22 mouse cellular contexts compared by ENCODE assay signal in the genomic region with DNA sequence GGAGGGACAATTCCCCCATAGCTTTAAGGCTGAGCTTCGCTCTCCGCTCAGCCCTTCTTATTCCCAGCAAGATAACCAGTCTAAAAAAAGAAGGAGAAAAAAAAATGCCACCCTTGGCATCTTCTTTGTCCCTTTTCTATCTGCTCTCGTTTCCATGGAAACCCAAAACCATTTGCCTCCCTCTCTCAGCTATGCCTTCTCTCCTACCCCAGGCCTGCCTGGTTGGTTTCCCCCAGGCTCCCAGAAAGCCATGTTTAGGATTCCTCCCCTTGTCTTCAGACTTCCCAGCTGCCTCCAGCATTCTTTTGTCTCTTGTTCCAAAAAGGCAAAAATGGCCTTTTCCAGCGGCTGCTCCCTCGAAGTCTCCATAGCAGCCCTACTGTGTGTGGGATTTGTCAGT. TPM values are rescaled to one million over a fixed set of nuclear protein-coding genes. Genes with fewer than 3 reads are reported as not detected.
DNase-seq lines count a peak whose midpoint lies in the region; ATAC-seq lines count a peak whose summit lies in the region.
"Had no signal": no experiment of that assay in that cellular context is flagged by ENCODE, and none has a peak within 500 bp of the region (broad histone marks: within the 10 kb centered on the region; RNA-seq: fewer than 3 reads in every experiment).

No protein-coding gene starts in this region.

- H3K36me3 ChIP-seq in hindbrain, embryonic 16.5 days (ENCODE audit: control insufficient read depth, insufficient read depth, low read length), result no peaks in the 10 kb centered on the region
- no peaks in the 10 kb centered on the region for H3K36me3 ChIP-seq in hindbrain, embryonic 13.5 days
- H3K36me3 ChIP-seq: forebrain, embryonic 10.5 days; heart, embryonic 10.5 days; liver, embryonic 13.5 days; neural tube, embryonic 12.5 days had no signal

- peak; percentile 48; the same call in 1 of the 2 replicates for ATAC-seq in hindbrain, embryonic 16.5 days
- ATAC-seq in hindbrain, embryonic 13.5 days (ENCODE audit: low FRiP score), result no peak
- ATAC-seq in megakaryocyte, adult 5-6 weeks (ENCODE audit: poor library complexity, severe bottlenecking), result no peak
- ATAC-seq: intestine, postnatal 0 days had no signal

- no peaks in the 10 kb centered on the region for H3K9me3 ChIP-seq in hindbrain, embryonic 16.5 days (ENCODE audit: control insufficient read depth, low read length)
- 0 out of 2 replicates have a peak, but pooled peaks cover 7% of the 10 kb centered on the region for H3K9me3 ChIP-seq in hindbrain, embryonic 13.5 days
- H3K9me3 ChIP-seq: heart, embryonic 10.5 days; liver, embryonic 13.5 days; neural tube, embryonic 12.5 days had no signal

- H3K27ac ChIP-seq in hindbrain, embryonic 16.5 days (ENCODE audit: low read depth, low read length), result no peak overlapping the region
- no peak overlapping the region for H3K27ac ChIP-seq in hindbrain, embryonic 13.5 days
- H3K27ac ChIP-seq: forebrain, embryonic 10.5 days; heart, embryonic 10.5 days; liver, embryonic 13.5 days; neural tube, embryonic 12.5 days had no signal

- H3K4me1 ChIP-seq in hindbrain, embryonic 16.5 days (ENCODE audit: control insufficient read depth, insufficient read depth, low read depth, low read length), result no peaks in the 10 kb centered on the region
- H3K4me1 ChIP-seq in hindbrain, embryonic 13.5 days (replicated peaks), result peaks cover 16% of the 10 kb centered on the region; the same call in 1 of the 2 replicates
- H3K4me1 ChIP-seq: heart, embryonic 10.5 days; liver, embryonic 13.5 days; megakaryocyte, embryonic 14.5 days; neural tube, embryonic 12.5 days had no signal

- WGBS in hindbrain, embryonic 16.5 days, result 45% methylated on average over 5 of the region's 5 CpGs
- 53% methylated on average over 5 of the region's 5 CpGs for WGBS in hindbrain, embryonic 13.5 days

- H3K4me2 ChIP-seq in hindbrain, embryonic 16.5 days (ENCODE audit: low read length), result no peak overlapping the region
- H3K4me2 ChIP-seq in hindbrain, embryonic 13.5 days, result no peak overlapping the region
- H3K4me2 ChIP-seq: liver, embryonic 13.5 days; lung, embryonic 14.5 days; neural tube, embryonic 12.5 days had no signal

- DNase-seq in left cerebral cortex, postnatal 14 days (ENCODE audit: low spot score in 2 of 2), result peak; percentile 26 to 60
- no peak for DNase-seq in left cerebral cortex, postnatal 36 days (ENCODE audit: low spot score in 2 of 2)
- peak; percentile 22 for DNase-seq in right cerebral cortex, postnatal 4 days
- DNase-seq in right cerebral cortex, adult 18-20 months, result no peak
- DNase-seq: cerebellum, adult 18-20 months; cerebellum, postnatal 14 days; gastrocnemius, postnatal 10 days; heart, postnatal 4 days; kidney, postnatal 25 days; liver, embryonic 13.5 days; lung, embryonic 14.5 days; spleen, adult 18-20 months; thymus, postnatal 14 days had no signal

- H3K9ac ChIP-seq in hindbrain, embryonic 16.5 days (ENCODE audit: low read depth, low read length), result no peak overlapping the region
- no peak overlapping the region for H3K9ac ChIP-seq in hindbrain, embryonic 13.5 days
- H3K9ac ChIP-seq: liver, embryonic 13.5 days; lung, embryonic 14.5 days; neural tube, embryonic 12.5 days had no signal

- intact Hi-C loops in left cerebral cortex, postnatal 14 days (cut with DNase I), result no loop called here
- intact Hi-C loops in left cerebral cortex, postnatal 36 days (cut with DNase I), result loop anchor here (5.0 kb wide), 1 partner anchor 66 kb away; no protein-coding TSS in a partner anchor

- no peaks in the 10 kb centered on the region for H3K27me3 ChIP-seq in hindbrain, embryonic 16.5 days (replicated peaks; ENCODE audit: control insufficient read depth, insufficient read depth, low read length)
- no peaks in the 10 kb centered on the region for H3K27me3 ChIP-seq in hindbrain, embryonic 13.5 days
- H3K27me3 ChIP-seq: liver, embryonic 13.5 days; megakaryocyte, embryonic 14.5 days; neural tube, embryonic 12.5 days had no signal

- no peak overlapping the region for H3K4me3 ChIP-seq in hindbrain, embryonic 16.5 days (ENCODE audit: low read length)
- H3K4me3 ChIP-seq in hindbrain, embryonic 13.5 days, result no peak overlapping the region
- H3K4me3 ChIP-seq: forebrain, embryonic 10.5 days; heart, embryonic 10.5 days; liver, embryonic 13.5 days; megakaryocyte, embryonic 14.5 days; neural tube, embryonic 12.5 days had no signal

RNA-seq across cellular contexts. Expression of a gene that starts 49.9 kb away (rescaled TPM):
- 10.8 and 12.3 TPM in 2 replicates for polyA plus RNA-seq in hindbrain, embryonic 16.5 days (2015; fragmentation: Nextera tagmentation; extraction: Ambion mirVana)
- polyA plus RNA-seq in hindbrain, embryonic 13.5 days (2015; fragmentation: Nextera tagmentation; extraction: Ambion mirVana), result 12.3 TPM in 2 replicates
- 100 to 1,000 TPM; 118 to 121 TPM for total RNA-seq in left cerebral cortex, postnatal 14 days (2021)
- 100 to 1,000 TPM in 1 of 2 experiments, 10 to 100 TPM in 1; 89.2 to 101 TPM for total RNA-seq in left cerebral cortex, postnatal 36 days (2021)
- not detected in 2 replicates for total RNA-seq in megakaryocyte, adult 5-6 weeks (2015)
- total RNA-seq in megakaryocyte, adult 5-6 weeks (2017), result 0.04 TPM in 1 of 2 replicates, not detected in the other
- total RNA-seq: granulocyte monocyte progenitor cell, adult 5-6 weeks had no signal

Comparison
In these comparisons a context has a peak if more than half of its experiments do, and no peak if none do; other contexts are left out.
1. DNase-seq: peak in left cerebral cortex, postnatal 14 days (2 of 2) and right cerebral cortex, postnatal 4 days (single experiment); none in left cerebral cortex, postnatal 36 days (0 of 2) and right cerebral cortex, adult 18-20 months (single experiment).
2. RNA of a gene that starts 49.9 kb away (total RNA-seq): 118 to 121 TPM in left cerebral cortex, postnatal 14 days and 89.2 to 101 TPM in left cerebral cortex, postnatal 36 days; 0.04 TPM in megakaryocyte, adult 5-6 weeks; every median in the first group is over 10 times any median in the second.